In genomic region chr1:43299490-43300302, GRCm38 (mm10) we compare ENCODE assay signal across 9 mouse cellular contexts.
DNase-seq lines count a peak whose midpoint lies in the region; TF ChIP-seq lines count a peak whose summit lies in the region.
"Had no signal": no experiment of that assay in that cellular context is flagged by ENCODE, and none has a peak within 500 bp of the region (broad histone marks: within the 10 kb centered on the region; RNA-seq: fewer than 3 reads in every experiment).

No protein-coding gene starts in this region.

- H3K27me3 ChIP-seq in E14TG2a.4 (ENCODE audit: insufficient read depth, low read length): no peaks in the 10 kb centered on the region
- no peaks in the 10 kb centered on the region for H3K27me3 ChIP-seq in hindbrain, embryonic 10.5 days (ENCODE audit: insufficient read depth, poor library complexity, severe bottlenecking)

- no peak for TF ChIP-seq POLR2A in brain, embryonic 14.5 days (IDR thresholded peaks at IDR 0.05; ENCODE audit: borderline replicate concordance, extremely low read depth, insufficient read depth, insufficient read length, poor library complexity, severe bottlenecking)

- no peaks in the 10 kb centered on the region for H3K36me3 ChIP-seq in E14TG2a.4 (ENCODE audit: insufficient read depth, low read length)
- no peaks in the 10 kb centered on the region for H3K36me3 ChIP-seq in hindbrain, embryonic 10.5 days
- H3K36me3 ChIP-seq: heart, embryonic 13.5 days had no signal

- no peaks in the 10 kb centered on the region for H3K4me1 ChIP-seq in E14TG2a.4 (replicated peaks; ENCODE audit: low read depth, low read length)
- no peaks in the 10 kb centered on the region for H3K4me1 ChIP-seq in hindbrain, embryonic 10.5 days (replicated peaks)

- TF ChIP-seq CTCF in layer of hippocampus, adult 2 months (conservative IDR thresholded peaks at IDR 0.05): peak; percentile 89
- TF ChIP-seq CTCF in E14TG2a.4 (conservative IDR thresholded peaks at IDR 0.05; ENCODE audit: low read length): peak; percentile 36
- peak; percentile 52; the same call in 1 of the 2 replicates for TF ChIP-seq CTCF in brain, embryonic 14.5 days (IDR thresholded peaks at IDR 0.05; ENCODE audit: borderline replicate concordance, extremely low read depth, insufficient read depth, insufficient read length)

- DNase-seq in layer of hippocampus, adult 2 months (ENCODE audit: low spot score in 2 of 2): peak; percentile 48 to 52
- no peak for DNase-seq in layer of hippocampus, adult 8-10 months (ENCODE audit: low spot score in 2 of 2)
- peak; percentile 89 for DNase-seq in brain, embryonic 14.5 days (ENCODE audit: low read depth)
- DNase-seq in hindbrain, embryonic 10.5 days (ENCODE audit: low spot score): no peak
- peak; percentile 61 for DNase-seq in mesoderm, embryonic 11.5 days (ENCODE audit: low read depth, low spot score)
- no peak for DNase-seq in ovary, adult 18-20 months (ENCODE audit: low spot score)
- DNase-seq in ovary, postnatal 10 days (ENCODE audit: low spot score): no peak

- no peak overlapping the region for H3K4me3 ChIP-seq in layer of hippocampus, adult 2 months
- H3K4me3 ChIP-seq in E14TG2a.4 (replicated peaks; ENCODE audit: low read length): no peak overlapping the region
- H3K4me3 ChIP-seq in hindbrain, embryonic 10.5 days: no peak overlapping the region
- H3K4me3 ChIP-seq: heart, embryonic 13.5 days had no signal

- WGBS in hindbrain, embryonic 10.5 days: 59% methylated on average over 7 of the region's 7 CpGs

- no peak overlapping the region for H3K27ac ChIP-seq in layer of hippocampus, adult 2 months
- 0 out of 2 replicates have a peak overlapping the region, but pooled peaks have one; percentile 8 for H3K27ac ChIP-seq in hindbrain, embryonic 10.5 days
- H3K27ac ChIP-seq: heart, embryonic 13.5 days had no signal

- H3K9me3 ChIP-seq in E14TG2a.4 (ENCODE audit: low read length): peaks cover 5% of the 10 kb centered on the region; the same call in 1 of the 2 replicates
- no peaks in the 10 kb centered on the region for H3K9me3 ChIP-seq in hindbrain, embryonic 10.5 days
- H3K9me3 ChIP-seq: heart, embryonic 13.5 days had no signal

Comparison
In these comparisons a context has a peak if more than half of its experiments do, and no peak if none do; other contexts are left out.
1. DNase-seq: peak in layer of hippocampus, adult 2 months (2 of 2), brain, embryonic 14.5 days (single experiment) and mesoderm, embryonic 11.5 days (single experiment); none in layer of hippocampus, adult 8-10 months (0 of 2), hindbrain, embryonic 10.5 days (single experiment), ovary, adult 18-20 months (single experiment) and ovary, postnatal 10 days (single experiment).
2. CTCF ChIP-seq: peak in every context shown above with its lines; median percentile 89 in layer of hippocampus, adult 2 months; 52 in brain, embryonic 14.5 days; 36 in E14TG2a.4.